Mouse (Mus musculus) layer of hippocampus, adult 8-10 months (tissue): Measurements from ENCODE around the gene Gm37419. TPM values are rescaled to one million over a fixed set of nuclear protein-coding genes. Genes with fewer than 3 reads are reported as not detected.

Experiments used
- DNase-seq, 2 experiments: peaks; one replicate each; pipeline ENCODE4 v3.0.0; 2022; ENCODE audit warnings: low spot score in 2 of 2
- total RNA-seq, 4 experiments: library from RNA; stranded (reverse); gene quantifications; 2 replicates each; pipeline ENCODE4 v1.2.4; 2022

Gene Gm37419
- total RNA-seq, 4 experiments from 2014 or later = not detected

- no peak for DNase-seq
Observed at GRCm38 (mm10) chr16:23993351-23994321, 5.4 kb downstream of the Gm37419 start.

- DNase-seq = no peak
Observed at GRCm38 (mm10) chr16:23996342-23996741, 8.1 kb downstream of the Gm37419 start.

- no peak for DNase-seq
Observed at GRCm38 (mm10) chr16:23997228-23997627, 8.9 kb downstream of the Gm37419 start.

- DNase-seq = no peak
Observed at GRCm38 (mm10) chr16:23997912-23998311, 9.6 kb downstream of the Gm37419 start.

- DNase-seq = no peak
Observed at GRCm38 (mm10) chr16:24005928-24006327, 17.6 kb downstream of the Gm37419 start.

GRCm38 (mm10) chr16:24009891-24010290 is 21.6 kb downstream of the Gm37419 start:
- DNase-seq = no peak

GRCm38 (mm10) chr16:24011306-24011705 is 23.0 kb downstream of the Gm37419 start:
- no peak for DNase-seq

GRCm38 (mm10) chr16:24012066-24012465 is 23.8 kb downstream of the Gm37419 start:
- DNase-seq = no peak

- DNase-seq = no peak
Observed at GRCm38 (mm10) chr16:24014378-24014777, 26.1 kb downstream of the Gm37419 start.

GRCm38 (mm10) chr16:24016273-24016672 is 28.0 kb downstream of the Gm37419 start:
- DNase-seq = no peak

GRCm38 (mm10) chr16:24016742-24017141 is 28.5 kb downstream of the Gm37419 start:
- DNase-seq = no peak

- no peak for DNase-seq
Observed at GRCm38 (mm10) chr16:24021722-24022121, 33.4 kb downstream of the Gm37419 start.

- no peak for DNase-seq
Observed at GRCm38 (mm10) chr16:24022605-24023004, 34.3 kb downstream of the Gm37419 start.

- DNase-seq = no peak
Observed at GRCm38 (mm10) chr16:24025442-24025841, 37.2 kb downstream of the Gm37419 start.

- no peak for DNase-seq
Observed at GRCm38 (mm10) chr16:24029965-24030672, 41.8 kb downstream of the Gm37419 start.

- DNase-seq = no peak
Observed at GRCm38 (mm10) chr16:24033259-24033658, 45.0 kb downstream of the Gm37419 start.

GRCm38 (mm10) chr16:24034450-24034849 is 46.2 kb downstream of the Gm37419 start:
- DNase-seq = no peak

GRCm38 (mm10) chr16:24035767-24036166 is 47.5 kb downstream of the Gm37419 start:
- DNase-seq = no peak

GRCm38 (mm10) chr16:24036398-24036797 is 48.1 kb downstream of the Gm37419 start:
- no peak for DNase-seq
